Mouse (Mus musculus): ENCODE measurements around the gene Tex29. TPM values are rescaled to one million over a fixed set of nuclear protein-coding genes. Genes with fewer than 3 reads are reported as not detected.
"Not testable (repeated sequence)": the region's sequence is repeated elsewhere in the genome, so short reads cannot be mapped to it uniquely, and the experiment has no call there.

The Tex29 gene
- polyA plus RNA-seq, 2 experiments: 0.23 TPM; not detected in 1

DNA sequence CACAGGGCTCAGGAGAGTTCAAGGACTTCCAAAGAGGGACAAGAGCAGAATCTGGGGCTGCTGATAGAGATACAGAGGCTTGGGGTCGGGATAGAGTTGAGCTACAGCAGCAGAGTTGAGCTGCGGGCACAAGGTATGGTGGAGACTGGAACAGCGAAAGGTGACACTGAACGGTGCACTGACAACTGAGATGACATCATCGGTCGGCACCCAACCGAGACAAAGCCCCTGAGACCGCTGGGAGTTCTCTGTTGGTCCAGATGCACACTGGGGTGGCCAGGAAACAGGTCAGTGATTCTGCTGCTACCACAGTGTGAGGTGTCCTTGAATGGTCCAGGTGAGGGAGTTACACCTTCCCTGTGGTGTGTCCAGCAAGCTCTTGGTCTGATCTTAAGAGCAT lies 2.5 kb downstream of the Tex29 start:
- Histone ChIP-seq H3K4me1 (ENCODE audit: control insufficient read depth, insufficient read depth, low read length) (peaks cover 6% of the 10 kb centered on the region; the same call in 1 of the 2 replicates), H3K4me3 (replicated peaks; ENCODE audit: low read length) (no peak overlapping the region), H3K27me3 (ENCODE audit: control insufficient read depth, insufficient read depth, low read length) (no peaks in the 10 kb centered on the region), H3K9ac (ENCODE audit: low read depth, low read length, severe bottlenecking) (no peak overlapping the region), H3K36me3 (ENCODE audit: control insufficient read depth, insufficient read depth, low read length) (no peaks in the 10 kb centered on the region), H3K27ac (replicated peaks; ENCODE audit: low read depth, low read length) (no peak overlapping the region), H3K4me2 (replicated peaks; ENCODE audit: low read depth, low read length, severe bottlenecking) (no peak overlapping the region), H3K9me3 (ENCODE audit: control insufficient read depth, low read length) (no peaks in the 10 kb centered on the region)
- 88% methylated on average over 8 of the region's 8 CpGs for WGBS
- DNase-seq (ENCODE audit: low spot score) (no peak), ATAC-seq (ENCODE audit: low FRiP score, low read depth) (no peak)
- TF ChIP-seq POLR2A (IDR thresholded peaks at IDR 0.05; ENCODE audit: borderline replicate concordance, extremely low read depth, insufficient read depth, insufficient read length): no peak

DNA sequence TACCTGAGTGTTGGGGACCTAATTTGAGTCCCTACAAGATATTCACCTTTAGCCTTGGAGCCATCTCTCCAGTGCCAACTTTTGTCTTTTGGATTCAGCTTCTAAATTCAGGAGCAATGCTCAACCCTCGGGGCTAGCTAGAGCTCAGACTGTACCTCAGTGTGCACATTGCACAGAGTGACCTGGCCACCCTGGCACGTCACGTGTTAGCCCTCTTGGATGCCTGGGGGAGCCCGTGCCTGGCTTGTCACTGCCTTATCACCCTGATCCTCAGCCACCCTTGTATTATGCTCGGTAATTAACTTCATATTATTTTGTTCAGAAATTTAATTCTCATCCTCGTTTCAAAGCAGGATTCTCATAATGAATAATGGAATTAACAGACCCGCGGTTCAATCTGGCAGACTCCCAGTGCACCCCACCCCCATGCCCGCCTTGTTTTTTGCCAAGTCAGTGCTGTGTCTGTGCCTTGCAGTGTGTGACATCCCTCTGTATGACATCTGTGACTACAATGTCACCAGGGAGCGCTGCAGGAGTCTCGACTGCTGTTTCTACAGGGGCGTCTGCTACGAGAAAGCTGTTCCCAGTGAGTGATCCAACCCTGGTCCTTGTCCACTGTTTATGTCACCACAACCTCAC lies 3.5 kb downstream of the Tex29 start:
- no peak for ATAC-seq (ENCODE audit: low FRiP score, low read depth)
- Histone ChIP-seq H3K27me3 (ENCODE audit: control insufficient read depth, insufficient read depth, low read length) (no peaks in the 10 kb centered on the region), H3K9me3 (ENCODE audit: control insufficient read depth, low read length) (no peaks in the 10 kb centered on the region), H3K27ac (replicated peaks; ENCODE audit: low read depth, low read length) (no peak overlapping the region), H3K4me1 (ENCODE audit: control insufficient read depth, insufficient read depth, low read length) (peaks cover 6% of the 10 kb centered on the region; the same call in 1 of the 2 replicates), H3K9ac (ENCODE audit: low read depth, low read length, severe bottlenecking) (no peak overlapping the region), H3K4me2 (replicated peaks; ENCODE audit: low read depth, low read length, severe bottlenecking) (no peak overlapping the region), H3K4me3 (replicated peaks; ENCODE audit: low read length) (no peak overlapping the region), H3K36me3 (ENCODE audit: control insufficient read depth, insufficient read depth, low read length) (no peaks in the 10 kb centered on the region)
- DNase-seq (ENCODE audit: low spot score): no peak
- 82% methylated on average over 13 of the region's 13 CpGs for whole genome bisulfite sequencing
- no peak for TF ChIP-seq POLR2A (IDR thresholded peaks at IDR 0.05; ENCODE audit: borderline replicate concordance, extremely low read depth, insufficient read depth, insufficient read length)

DNA sequence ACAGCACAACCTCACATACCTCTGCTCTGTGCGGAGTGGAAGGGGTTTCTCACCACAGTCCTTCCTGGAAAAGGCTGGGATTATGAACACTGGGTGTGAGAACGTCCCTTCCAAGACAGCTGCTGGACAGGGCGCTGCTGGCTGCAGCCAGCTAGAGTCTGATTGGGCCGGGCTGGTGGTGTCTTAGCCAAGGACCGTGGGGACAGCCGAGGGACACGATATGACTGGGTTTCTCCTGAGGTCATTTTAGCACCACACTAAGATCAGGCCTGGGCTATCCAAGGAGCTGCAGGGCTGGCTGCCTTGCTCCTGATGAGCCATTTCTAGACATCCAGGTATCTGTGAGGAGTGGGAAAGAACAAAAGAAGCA lies 4.0 kb downstream of the Tex29 start:
- no peaks in the 10 kb centered on the region for H3K36me3 ChIP-seq (ENCODE audit: control insufficient read depth, insufficient read depth, low read length)
- WGBS: 79% methylated on average over 7 of the region's 7 CpGs

DNA sequence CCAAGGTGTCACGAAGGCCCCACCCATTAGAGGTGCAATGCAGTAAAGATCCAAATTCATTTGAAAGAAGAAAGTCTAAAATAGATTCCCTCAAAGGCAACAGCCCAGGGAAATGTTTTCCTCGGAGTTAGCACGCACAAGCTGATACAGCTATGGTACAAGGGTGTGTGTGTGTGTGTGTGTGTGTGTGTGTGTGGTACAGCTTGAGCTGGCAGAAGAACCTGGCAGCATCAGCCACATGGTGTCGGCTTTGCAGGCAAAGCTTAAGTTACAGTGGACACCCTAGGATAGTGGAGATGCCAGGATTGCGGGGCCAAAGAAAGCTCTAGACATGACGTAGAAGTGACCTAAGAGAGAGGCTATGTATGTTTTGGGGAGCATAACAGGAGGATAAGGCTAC lies 6.5 kb downstream of the Tex29 start:
- Histone ChIP-seq H3K27ac (replicated peaks; ENCODE audit: low read depth, low read length) (no peak overlapping the region), H3K9ac (ENCODE audit: low read depth, low read length, severe bottlenecking) (no peak overlapping the region), H3K4me3 (replicated peaks; ENCODE audit: low read length) (no peak overlapping the region), H3K36me3 (ENCODE audit: control insufficient read depth, insufficient read depth, low read length) (no peaks in the 10 kb centered on the region), H3K27me3 (ENCODE audit: control insufficient read depth, insufficient read depth, low read length) (no peaks in the 10 kb centered on the region), H3K4me2 (replicated peaks; ENCODE audit: low read depth, low read length, severe bottlenecking) (no peak overlapping the region), H3K9me3 (ENCODE audit: control insufficient read depth, low read length) (no peaks in the 10 kb centered on the region), H3K4me1 (ENCODE audit: control insufficient read depth, insufficient read depth, low read length) (0 out of 2 replicates have a peak, but pooled peaks cover 1% of the 10 kb centered on the region)
- ATAC-seq (ENCODE audit: low FRiP score, low read depth) (no peak), DNase-seq (ENCODE audit: low spot score) (no peak)
- 90% methylated on average over 6 of the region's 6 CpGs for WGBS
- no peak for TF ChIP-seq POLR2A (IDR thresholded peaks at IDR 0.05; ENCODE audit: borderline replicate concordance, extremely low read depth, insufficient read depth, insufficient read length)

More for the DNA sequence above, 4.0 kb downstream of the Tex29 start:
- DNase-seq (ENCODE audit: low spot score) (no peak), ATAC-seq (ENCODE audit: low FRiP score, low read depth) (no peak)
- Histone ChIP-seq H3K9ac (ENCODE audit: low read depth, low read length, severe bottlenecking) (no peak overlapping the region), H3K4me1 (ENCODE audit: control insufficient read depth, insufficient read depth, low read length) (peaks cover 6% of the 10 kb centered on the region; the same call in 1 of the 2 replicates), H3K9me3 (ENCODE audit: control insufficient read depth, low read length) (no peaks in the 10 kb centered on the region), H3K27me3 (ENCODE audit: control insufficient read depth, insufficient read depth, low read length) (no peaks in the 10 kb centered on the region), H3K27ac (replicated peaks; ENCODE audit: low read depth, low read length) (no peak overlapping the region), H3K4me2 (replicated peaks; ENCODE audit: low read depth, low read length, severe bottlenecking) (no peak overlapping the region), H3K4me3 (replicated peaks; ENCODE audit: low read length) (no peak overlapping the region)
- TF ChIP-seq POLR2A (IDR thresholded peaks at IDR 0.05; ENCODE audit: borderline replicate concordance, extremely low read depth, insufficient read depth, insufficient read length): no peak

DNA sequence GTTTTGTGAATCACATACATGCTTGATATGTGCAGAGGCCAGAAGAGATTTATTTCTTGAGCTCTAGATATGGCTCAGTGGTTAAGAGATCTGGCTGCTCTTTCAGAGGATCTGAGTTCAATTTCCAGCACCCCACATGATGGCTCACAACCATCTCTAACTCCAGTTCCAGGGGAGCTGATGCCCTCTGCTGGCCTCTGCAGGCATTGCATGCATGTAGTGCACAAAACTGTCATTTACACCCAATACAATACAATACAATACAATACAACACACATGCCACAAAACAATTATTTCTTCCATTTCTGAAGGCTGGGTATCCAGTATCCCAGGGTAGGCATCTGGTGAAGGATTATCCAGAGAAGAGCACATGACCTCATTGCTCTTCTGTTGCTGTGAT lies 27.6 kb downstream of the Tex29 start:
- ATAC-seq (ENCODE audit: low FRiP score, low read depth): no peak
- Histone ChIP-seq H3K27ac (replicated peaks; ENCODE audit: low read depth, low read length) (no peak overlapping the region), H3K4me1 (ENCODE audit: control insufficient read depth, insufficient read depth, low read length) (no peaks in the 10 kb centered on the region), H3K36me3 (ENCODE audit: control insufficient read depth, insufficient read depth, low read length) (no peaks in the 10 kb centered on the region), H3K9ac (ENCODE audit: low read depth, low read length, severe bottlenecking) (no peak overlapping the region), H3K4me2 (replicated peaks; ENCODE audit: low read depth, low read length, severe bottlenecking) (no peak overlapping the region), H3K9me3 (ENCODE audit: control insufficient read depth, low read length) (no peaks in the 10 kb centered on the region), H3K27me3 (ENCODE audit: control insufficient read depth, insufficient read depth, low read length) (no peaks in the 10 kb centered on the region), H3K4me3 (replicated peaks; ENCODE audit: low read length) (no peak overlapping the region)
- no peak for TF ChIP-seq POLR2A (IDR thresholded peaks at IDR 0.05; ENCODE audit: borderline replicate concordance, extremely low read depth, insufficient read depth, insufficient read length)
- no peak for DNase-seq (ENCODE audit: low spot score)

DNA sequence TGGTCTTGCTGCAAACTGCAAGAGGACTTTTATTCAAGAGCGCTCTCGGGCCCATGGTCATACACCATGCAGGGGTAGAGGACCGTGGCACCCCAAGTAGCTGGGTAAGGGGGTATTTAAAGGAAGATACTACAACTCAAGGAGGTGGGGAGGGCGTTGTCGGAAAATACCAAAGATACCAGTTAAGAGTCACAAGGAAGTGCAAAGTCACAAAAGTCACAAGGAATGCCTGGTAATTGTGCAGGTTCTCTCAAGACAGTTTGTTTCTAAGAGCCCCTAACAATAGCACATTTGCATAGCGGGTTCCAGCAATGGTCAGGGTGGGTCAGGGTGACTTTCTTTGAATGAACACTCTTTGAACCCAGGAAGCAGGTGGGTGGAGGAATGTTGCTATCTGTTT lies 34.0 kb downstream of the Tex29 start:
- not testable (repeated sequence) for H3K36me3 ChIP-seq (ENCODE audit: control insufficient read depth, insufficient read depth, low read length); H3K9ac ChIP-seq (ENCODE audit: low read depth, low read length, severe bottlenecking); H3K4me2 ChIP-seq (replicated peaks; ENCODE audit: low read depth, low read length, severe bottlenecking); H3K4me1 ChIP-seq (ENCODE audit: control insufficient read depth, insufficient read depth, low read length); H3K4me3 ChIP-seq (replicated peaks; ENCODE audit: low read length); H3K9me3 ChIP-seq (ENCODE audit: control insufficient read depth, low read length); DNase-seq (ENCODE audit: low spot score); ATAC-seq (ENCODE audit: low FRiP score, low read depth); H3K27ac ChIP-seq (replicated peaks; ENCODE audit: low read depth, low read length); H3K27me3 ChIP-seq (ENCODE audit: control insufficient read depth, insufficient read depth, low read length)
- 92% methylated on average over 6 of the region's 6 CpGs for WGBS
